Mouse (Mus musculus) CH12.LX (cell line): ENCODE results near the gene Rasl11b. TPM values are rescaled to one million over a fixed set of nuclear protein-coding genes. Genes with fewer than 3 reads are reported as not detected.

Source experiments
- DNase-seq: peaks from one replicate; pipeline ENCODE4 v3.0.0-alpha.2; 2013; ENCODE audit errors: extremely low read depth
- H3K27ac ChIP-seq: 2 replicates; pipeline ENCODE4 v1.5.1; 2012; ENCODE audit warnings: low read depth, mild to moderate bottlenecking, control low read depth, moderate library complexity; ENCODE audit not compliant: insufficient read depth
- H3K27me3 ChIP-seq: replicated peaks from 2 replicates; pipeline ENCODE3; 2012; ENCODE audit warnings: inconsistent platforms
- H3K36me3 ChIP-seq, 2 experiments: replicated peaks in 1 of 2; 2 replicates each; pipeline versions ENCODE3 to v1.6.1; 2012; ENCODE audit warnings: inconsistent platforms in 1 of 2, low read length in 1 of 2, mild to moderate bottlenecking in 1 of 2, mixed read lengths in 1 of 2, moderate library complexity in 1 of 2; ENCODE audit not compliant: control insufficient read depth in 1 of 2, insufficient read depth in 1 of 2
- H3K4me1 ChIP-seq, 2 experiments: 2 replicates each; pipeline ENCODE4 v1.6.1; 2012; ENCODE audit warnings: inconsistent platforms in 1 of 2, moderate library complexity in 1 of 2; ENCODE audit not compliant: insufficient read depth in 2 of 2, control insufficient read depth in 1 of 2
- H3K4me2 ChIP-seq: 2 replicates; pipeline ENCODE4 v1.6.1; 2012; ENCODE audit warnings: low read depth, mild to moderate bottlenecking, control low read depth; ENCODE audit not compliant: poor library complexity, insufficient read depth, severe bottlenecking
- H3K4me3 ChIP-seq, 3 experiments: fragments of 150-350 bp in 1 of 3; sonication (generic) in 1 of 3; replicated peaks in 1 of 3; 2 replicates each; pipeline versions ENCODE3 to v1.5.1; 2011 to 2012; ENCODE audit warnings: low read depth in 2 of 3, low read length in 2 of 3, mild to moderate bottlenecking in 2 of 3, moderate library complexity in 2 of 3, control low read depth in 1 of 3, improper control_type of control experiment in 1 of 3, inconsistent platforms in 1 of 3, mixed read lengths in 1 of 3; ENCODE audit not compliant: poor library complexity in 1 of 3
- H3K79me2 ChIP-seq: replicated peaks from 2 replicates; pipeline ENCODE4 v1.6.1; 2012; ENCODE audit warnings: mild to moderate bottlenecking, moderate library complexity; ENCODE audit not compliant: control insufficient read depth, poor library complexity, insufficient read depth, severe bottlenecking; ENCODE audit errors: extremely low read depth
- H3K9ac ChIP-seq: 2 replicates; pipeline ENCODE4 v1.6.1; 2012; ENCODE audit warnings: low read depth, mild to moderate bottlenecking, control low read depth, moderate library complexity; ENCODE audit not compliant: insufficient read depth
- H3K9me3 ChIP-seq: replicated peaks from 2 replicates; pipeline ENCODE3; 2012; ENCODE audit warnings: low read length, inconsistent platforms, mixed read lengths
- CHD1 ChIP-seq: IDR thresholded peaks from 2 replicates; pipeline ENCODE4 v1.6.1; 2012; ENCODE audit warnings: low read depth, low read length, improper control_type of control experiment, inconsistent platforms
- CHD2 ChIP-seq: IDR thresholded peaks from 2 replicates; pipeline ENCODE4 v1.6.1; 2011; ENCODE audit warnings: low read length, improper control_type of control experiment
- ETS1 ChIP-seq: conservative IDR thresholded peaks from 2 replicates; pipeline ENCODE4 v1.6.1; 2012; ENCODE audit warnings: low read depth, mild to moderate bottlenecking, inconsistent platforms, low read length, improper control_type of control experiment, moderate library complexity
- HCFC1 ChIP-seq: IDR thresholded peaks from 2 replicates; pipeline ENCODE4 v1.6.1; 2012; ENCODE audit warnings: low read depth, mild to moderate bottlenecking, inconsistent platforms, low read length, improper control_type of control experiment
- JUN ChIP-seq: IDR thresholded peaks from 2 replicates; pipeline ENCODE4 v1.6.1; 2011; ENCODE audit warnings: low read depth, mild to moderate bottlenecking, low read length, improper control_type of control experiment, moderate library complexity; ENCODE audit not compliant: insufficient read depth
- JUND ChIP-seq: conservative IDR thresholded peaks from 2 replicates; pipeline ENCODE4 v1.6.1; 2011; ENCODE audit warnings: low read depth, low read length, improper control_type of control experiment
- MAX ChIP-seq: IDR thresholded peaks from 2 replicates; pipeline ENCODE4 v1.6.1; 2011; ENCODE audit warnings: low read length, improper control_type of control experiment
- MEF2A ChIP-seq: IDR thresholded peaks from 2 replicates; pipeline ENCODE4 v1.6.1; 2014; ENCODE audit warnings: low read depth, mild to moderate bottlenecking, inconsistent platforms, low read length, improper control_type of control experiment, borderline replicate concordance
- MXI1 ChIP-seq: IDR thresholded peaks from 2 replicates; pipeline ENCODE4 v1.6.1; 2011; ENCODE audit warnings: mild to moderate bottlenecking, low read depth, low read length, improper control_type of control experiment
- NELFE ChIP-seq: IDR thresholded peaks from 2 replicates; pipeline ENCODE4 v1.6.1; 2011; ENCODE audit warnings: low read depth, low read length, improper control_type of control experiment
- PAX5 ChIP-seq: IDR thresholded peaks from 2 replicates; pipeline ENCODE4 v1.6.1; 2012; ENCODE audit warnings: low read length, inconsistent platforms, mixed read lengths
- RCOR1 ChIP-seq: conservative IDR thresholded peaks from 2 replicates; pipeline ENCODE4 v1.6.1; 2012; ENCODE audit warnings: low read depth, mild to moderate bottlenecking, inconsistent platforms, low read length, improper control_type of control experiment
- TBP ChIP-seq: conservative IDR thresholded peaks from 2 replicates; pipeline ENCODE4 v1.6.1; 2011; ENCODE audit warnings: low read depth, low read length, improper control_type of control experiment
- TCF12 ChIP-seq: IDR thresholded peaks from 2 replicates; pipeline ENCODE4 v1.6.1; 2014; ENCODE audit warnings: low read depth, mild to moderate bottlenecking, inconsistent platforms, low read length, improper control_type of control experiment
- UBTF ChIP-seq: IDR thresholded peaks from 2 replicates; pipeline ENCODE4 v1.6.1; 2012; ENCODE audit warnings: low read depth, mild to moderate bottlenecking, inconsistent platforms, low read length, improper control_type of control experiment, moderate library complexity
- USF1 ChIP-seq: IDR thresholded peaks from 2 replicates; pipeline ENCODE4 v1.6.1; 2014; ENCODE audit warnings: low read depth, mild to moderate bottlenecking, inconsistent platforms, low read length, improper control_type of control experiment
- USF2 ChIP-seq: conservative IDR thresholded peaks from 2 replicates; pipeline ENCODE4 v1.6.1; 2011; ENCODE audit warnings: low read depth, low read length, improper control_type of control experiment
- ZC3H11A ChIP-seq: IDR thresholded peaks from 2 replicates; pipeline ENCODE4 v1.6.1; 2012; ENCODE audit warnings: low read depth, mild to moderate bottlenecking, inconsistent platforms, low read length, improper control_type of control experiment
- ZKSCAN1 ChIP-seq: IDR thresholded peaks from 2 replicates; pipeline ENCODE4 v1.6.1; 2012; ENCODE audit warnings: low read depth, inconsistent platforms, low read length, improper control_type of control experiment, borderline replicate concordance
- ZNF384 ChIP-seq: IDR thresholded peaks from 2 replicates; pipeline ENCODE4 v1.6.1; 2012; ENCODE audit warnings: low read depth, low read length, improper control_type of control experiment, inconsistent platforms
- dilution Hi-C: fragments of 300-500 bp; cut with MboI; formaldehyde crosslinking; loops from 2 replicates; pipeline ENCODE4 v1.14.3; 2020; ENCODE audit warnings: low sequenced_read_pairs; ENCODE audit not compliant: extremely low pct_unique_long_range_greater_than_20kb, extremely low pct_ligation_motif_present
- in situ Hi-C: fragments of 300-500 bp; cut with MboI; formaldehyde crosslinking; loops from 3 replicates; pipeline ENCODE4 v1.14.3; 2019; ENCODE audit warnings: low sequenced_read_pairs, low pct_ligation_motif_present, low pct_unique_long_range_greater_than_20kb, mixed read lengths
- polyA plus RNA-seq: library from polyadenylated mRNA; unstranded; fragments of >175 nt; gene quantifications from 2 replicates; pipeline ENCODE4 v1.2.1, GENCODE M21; 2012; ENCODE audit warnings: low read depth; ENCODE audit not compliant: insufficient read length
- total RNA-seq, 2 experiments: library from RNA; depleted of rRNA; stranded (reverse); fragments of 300-350 nt in 1 of 2; fragments of >200 nt in 1 of 2; gene quantifications; 2 replicates each; pipeline ENCODE4 v1.2.3; 2012 to 2014

Rasl11b gene
- total and polyA plus RNA-seq, 3 experiments = 0.21 to 2.7 (median 0.60) TPM

DNA sequence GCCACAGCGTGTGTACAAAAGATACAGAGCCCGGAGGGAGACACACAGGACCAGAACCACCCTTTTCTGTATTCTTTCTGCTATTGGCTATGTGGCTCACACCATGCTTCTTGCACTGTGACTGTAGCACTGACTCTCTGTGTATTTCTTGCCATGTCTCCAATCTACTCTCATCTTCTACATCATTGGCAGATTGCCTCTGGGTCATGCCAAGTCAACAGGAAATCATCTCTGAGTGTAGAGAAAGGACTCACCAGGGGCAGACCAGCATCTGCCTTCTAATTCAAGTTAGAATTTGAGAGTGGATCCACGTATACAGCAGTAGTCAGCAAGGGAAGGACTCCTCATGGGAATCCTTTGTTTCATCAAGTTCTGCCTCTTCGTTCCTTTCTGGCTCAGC, 27.5 kb downstream of the Rasl11b start:
- Histone ChIP-seq H3K4me3 (no peak overlapping the region), H3K36me3 (peaks cover 0 to 2% of the 10 kb centered on the region in 2 experiments), H3K4me2 (no peak overlapping the region), H3K79me2 (no peaks in the 10 kb centered on the region), H3K9ac (no peak overlapping the region), H3K4me1 (no peaks in the 10 kb centered on the region), H3K27me3 (no peaks in the 10 kb centered on the region), H3K9me3 (no peaks in the 10 kb centered on the region), H3K27ac (no peak overlapping the region)
- no peak for TF ChIP-seq CHD1
- TF ChIP-seq ETS1 = no peak
- dilution Hi-C loops (no loop called here), in situ Hi-C loops (no loop called here)
- no peak for DNase-seq

DNA sequence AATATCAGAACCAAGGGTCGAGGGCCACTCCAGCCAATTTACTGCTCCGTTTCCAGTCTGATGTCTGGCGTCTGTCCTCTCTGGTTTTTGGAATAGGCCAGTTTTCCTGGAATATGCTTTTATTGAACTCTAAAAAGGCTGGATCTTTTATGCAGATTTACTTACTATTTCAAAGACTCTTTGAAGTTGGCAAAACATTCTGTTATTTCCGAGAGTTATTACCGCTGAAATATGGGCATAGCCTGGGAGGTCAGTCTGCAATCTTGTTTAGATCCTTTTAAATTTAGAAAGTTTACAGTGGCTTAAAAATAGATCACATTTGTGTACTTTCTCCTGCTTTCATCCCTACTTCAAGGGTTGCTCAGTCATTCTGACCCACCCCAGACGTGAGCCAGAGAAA, 29.4 kb downstream of the Rasl11b start:
- dilution Hi-C loops = no loop called here
- Histone ChIP-seq H3K36me3 (peaks cover 0 to 2% of the 10 kb centered on the region in 2 experiments), H3K27ac (no peak overlapping the region), H3K9ac (no peak overlapping the region), H3K4me3 (no peak overlapping the region), H3K4me1 (no peaks in the 10 kb centered on the region), H3K79me2 (no peaks in the 10 kb centered on the region), H3K4me2 (no peak overlapping the region), H3K27me3 (no peaks in the 10 kb centered on the region), H3K9me3 (no peaks in the 10 kb centered on the region)
- in situ Hi-C loops = no loop called here
- DNase-seq = no peak
- TF ChIP-seq TCF12 (no peak), MEF2A (no peak), MXI1 (no peak), ZC3H11A (no peak), ETS1 (no peak), TBP (no peak), ZNF384 (no peak), JUN (no peak), CHD2 (no peak), HCFC1 (no peak), PAX5 (no peak), USF1 (no peak)
- TF ChIP-seq, all 38 proteins: peak for 0

DNA sequence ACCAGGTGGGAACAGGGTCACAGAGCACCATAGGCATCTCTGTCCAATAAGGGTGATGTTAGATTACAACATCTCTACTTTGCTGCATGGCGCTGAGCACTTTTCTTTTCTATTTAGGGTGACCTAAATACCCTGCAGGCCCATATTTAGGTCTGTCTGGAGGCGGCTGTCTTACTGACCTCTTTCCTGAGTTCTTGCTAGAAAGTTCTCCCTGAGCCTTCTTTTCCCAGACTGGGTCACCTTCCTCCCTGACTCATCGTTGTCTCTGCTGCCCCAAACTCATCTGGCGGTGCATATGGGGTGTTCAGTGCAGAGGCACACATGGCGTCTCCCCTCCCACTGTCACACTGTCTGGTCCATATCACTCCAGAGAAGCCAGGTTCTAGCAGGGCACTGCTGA, 31.1 kb downstream of the Rasl11b start:
- no peaks in the 10 kb centered on the region for H3K9me3 ChIP-seq
- H3K4me2 ChIP-seq = no peak overlapping the region
- no peak overlapping the region for H3K27ac ChIP-seq
- DNase-seq = no peak
- no peak overlapping the region for H3K4me3 ChIP-seq
- no peak overlapping the region for H3K9ac ChIP-seq
- dilution Hi-C loops = no loop called here
- no peaks in the 10 kb centered on the region for H3K79me2 ChIP-seq
- no peaks in the 10 kb centered on the region for H3K4me1 ChIP-seq
- TF ChIP-seq MXI1 = no peak
- TF ChIP-seq USF2 = no peak
- TF ChIP-seq JUND = no peak
- no peak for TF ChIP-seq NELFE
- no peak for TF ChIP-seq MAX
- no peak for TF ChIP-seq RCOR1
- TF ChIP-seq PAX5 = no peak
- TF ChIP-seq ZKSCAN1 = no peak
- no peak for TF ChIP-seq UBTF
- in situ Hi-C loops = no loop called here
- no peaks in the 10 kb centered on the region for H3K27me3 ChIP-seq
- peaks cover 0 to 2% of the 10 kb centered on the region in 2 experiments for H3K36me3 ChIP-seq
